Mouse (Mus musculus): ENCODE measurements around the gene Hdgfl2. TPM values are rescaled to one million over a fixed set of nuclear protein-coding genes. Genes with fewer than 3 reads are reported as not detected.

The Hdgfl2 gene
- polyA plus RNA-seq, 1 experiment from 2014 or later, result 77.2 TPM

DNA sequence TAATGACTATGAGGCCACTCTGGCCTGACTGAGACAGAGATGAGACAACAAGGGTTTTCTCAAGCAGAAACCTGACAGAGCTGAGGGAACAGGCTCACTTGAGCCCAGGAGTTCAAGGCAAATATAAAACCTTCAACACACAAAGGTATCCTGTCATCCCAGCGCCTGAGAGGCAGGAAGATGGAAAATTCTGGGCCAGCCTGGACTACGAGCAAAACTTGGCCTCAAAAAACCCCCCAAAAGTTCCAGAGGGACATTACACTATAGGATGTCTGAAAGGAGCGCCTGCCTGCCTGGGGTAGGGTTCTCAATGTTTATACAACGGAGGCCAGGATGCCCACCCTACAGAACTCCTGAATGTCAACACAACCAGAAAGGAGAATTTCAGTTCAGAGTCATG lies 44.2 kb upstream of the Hdgfl2 start:
- Histone ChIP-seq H3K36me3 (ENCODE audit: control insufficient read depth, insufficient read depth, low read length) (peaks cover 2% of the 10 kb centered on the region; the same call in 1 of the 2 replicates), H3K4me3 (ENCODE audit: low read depth, low read length) (peak overlapping the region; percentile 90), H3K9me3 (replicated peaks; ENCODE audit: control insufficient read depth, low read length) (no peaks in the 10 kb centered on the region), H3K27me3 (ENCODE audit: control insufficient read depth, insufficient read depth, low read length) (no peaks in the 10 kb centered on the region), H3K4me1 (ENCODE audit: control insufficient read depth, insufficient read depth, low read length) (peaks cover 24% of the 10 kb centered on the region), H3K4me2 (peak overlapping the region; percentile 82), H3K9ac (ENCODE audit: low read depth, low read length) (peak overlapping the region; percentile 95), H3K27ac (ENCODE audit: low read depth, low read length) (no peak overlapping the region)
- 67% methylated on average over 4 of the region's 4 CpGs for WGBS (ENCODE audit: insufficient replicate concordance)
- ATAC-seq (replicated peaks; ENCODE audit: insufficient number of reproducible peaks, low FRiP score, low TSS enrichment), result no peak

DNA sequence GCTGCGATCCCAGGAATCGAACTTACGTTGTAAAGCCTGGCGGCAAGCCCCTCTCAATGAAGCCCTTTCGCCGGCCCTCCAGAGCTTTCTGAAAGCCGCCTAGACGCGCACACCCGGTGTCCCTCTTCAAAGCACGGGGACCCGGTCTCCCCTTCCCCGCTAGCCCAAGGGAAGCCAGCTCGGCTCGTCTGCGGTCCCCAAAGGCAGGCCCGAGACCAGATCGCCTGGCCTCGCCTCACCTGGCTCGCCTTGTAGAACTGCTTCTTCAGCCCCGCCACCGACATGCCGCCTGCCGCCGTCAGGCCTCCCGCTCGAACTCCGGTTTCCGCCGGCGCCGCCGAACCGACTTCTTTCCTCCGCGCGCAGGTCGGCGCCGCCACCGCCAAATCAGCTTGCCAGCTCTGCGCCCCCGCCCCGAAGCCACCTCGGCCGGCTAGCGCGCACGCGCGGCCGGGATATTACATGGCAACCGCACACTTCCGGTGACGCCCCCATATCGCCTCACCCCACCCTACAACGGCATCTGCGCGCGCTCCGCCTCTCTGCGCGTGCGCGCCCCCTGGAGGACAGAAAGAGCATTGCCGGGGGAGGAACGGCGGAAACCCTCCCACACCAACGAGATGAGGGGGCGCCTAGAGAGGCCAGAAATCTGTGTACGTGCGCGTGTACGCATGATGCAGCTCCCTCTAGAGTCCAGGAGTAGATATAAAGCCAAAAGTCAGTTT lies 43.1 kb upstream of the Hdgfl2 start, which contains the start of gene Sh3gl1:
Sh3gl1 (minus strand) TSS at position 460 of the 725 bp plus-strand sequence.
- Histone ChIP-seq H3K4me1 (ENCODE audit: control insufficient read depth, insufficient read depth, low read length) (peaks cover 15% of the 10 kb centered on the region), H3K9me3 (replicated peaks; ENCODE audit: control insufficient read depth, low read length) (no peaks in the 10 kb centered on the region), H3K36me3 (ENCODE audit: control insufficient read depth, insufficient read depth, low read length) (peaks cover 2% of the 10 kb centered on the region; the same call in 1 of the 2 replicates), H3K4me2 (peak within 1 kb of the TSS; percentile 82), H3K27me3 (ENCODE audit: control insufficient read depth, insufficient read depth, low read length) (no peaks in the 10 kb centered on the region), H3K27ac (ENCODE audit: low read depth, low read length) (peak within 1 kb of the TSS; percentile 92), H3K4me3 (ENCODE audit: low read depth, low read length) (peak within 1 kb of the TSS; percentile 90), H3K9ac (ENCODE audit: low read depth, low read length) (peak within 1 kb of the TSS; percentile 95)
- peak; percentile 88 for ATAC-seq (replicated peaks; ENCODE audit: insufficient number of reproducible peaks, low FRiP score, low TSS enrichment)
- WGBS (ENCODE audit: insufficient replicate concordance), result under 1% methylated on average over 74 of the region's 74 CpGs

- Histone ChIP-seq H3K27ac (ENCODE audit: low read depth, low read length) (no peak overlapping the region), H3K4me2 (peak overlapping the region; percentile 82), H3K9ac (ENCODE audit: low read depth, low read length) (peak overlapping the region; percentile 50), H3K36me3 (ENCODE audit: control insufficient read depth, insufficient read depth, low read length) (peaks cover 2% of the 10 kb centered on the region; the same call in 1 of the 2 replicates), H3K27me3 (ENCODE audit: control insufficient read depth, insufficient read depth, low read length) (no peaks in the 10 kb centered on the region), H3K4me1 (ENCODE audit: control insufficient read depth, insufficient read depth, low read length) (peaks cover 14% of the 10 kb centered on the region), H3K4me3 (ENCODE audit: low read depth, low read length) (peak overlapping the region; percentile 90), H3K9me3 (replicated peaks; ENCODE audit: control insufficient read depth, low read length) (no peaks in the 10 kb centered on the region)
- no peak for ATAC-seq (replicated peaks; ENCODE audit: insufficient number of reproducible peaks, low FRiP score, low TSS enrichment)
- 36% methylated on average over 13 of the region's 13 CpGs for WGBS (ENCODE audit: insufficient replicate concordance)
Measured at GRCm38 (mm10) chr17:56036901-56037287, 42.5 kb upstream of the Hdgfl2 start.

DNA sequence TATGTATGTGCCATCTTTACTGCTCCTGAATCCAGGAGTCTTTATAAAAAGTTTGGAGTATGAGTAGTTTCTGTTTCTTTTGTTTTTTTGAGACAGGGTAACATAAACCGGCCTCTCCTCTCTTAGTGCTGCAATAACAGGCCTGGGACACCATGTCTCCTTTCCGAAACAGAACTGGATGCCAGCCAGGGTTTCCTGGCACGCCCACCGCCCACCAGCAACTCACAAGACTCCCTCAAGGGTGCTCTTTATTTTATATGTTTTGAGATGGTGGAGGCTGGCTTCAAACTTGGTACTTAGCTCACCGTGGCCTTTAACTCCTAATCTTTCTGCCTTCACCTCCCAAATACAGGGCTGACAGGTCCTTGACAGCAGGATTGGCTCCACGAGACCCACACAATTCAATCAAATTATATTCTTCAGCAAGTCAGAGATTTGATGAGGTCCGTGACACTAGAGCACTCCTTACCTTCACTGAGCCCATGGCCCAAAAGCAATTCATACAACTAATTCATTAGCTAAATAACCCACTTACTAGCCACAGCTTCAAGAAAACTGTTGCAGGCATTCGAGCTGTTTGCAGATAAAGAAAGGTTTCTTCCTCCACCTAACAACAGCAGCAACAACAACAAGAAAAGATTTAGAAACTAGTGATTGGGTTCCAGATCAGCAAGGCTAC lies 40.7 kb upstream of the Hdgfl2 start:
- ATAC-seq (replicated peaks; ENCODE audit: insufficient number of reproducible peaks, low FRiP score, low TSS enrichment), result no peak
- Histone ChIP-seq H3K4me2 (no peak overlapping the region), H3K27me3 (ENCODE audit: control insufficient read depth, insufficient read depth, low read length) (no peaks in the 10 kb centered on the region), H3K9me3 (replicated peaks; ENCODE audit: control insufficient read depth, low read length) (no peaks in the 10 kb centered on the region), H3K27ac (ENCODE audit: low read depth, low read length) (no peak overlapping the region), H3K4me3 (ENCODE audit: low read depth, low read length) (no peak overlapping the region), H3K9ac (ENCODE audit: low read depth, low read length) (no peak overlapping the region), H3K4me1 (ENCODE audit: control insufficient read depth, insufficient read depth, low read length) (peaks cover 11% of the 10 kb centered on the region), H3K36me3 (ENCODE audit: control insufficient read depth, insufficient read depth, low read length) (no peaks in the 10 kb centered on the region)
- WGBS (ENCODE audit: insufficient replicate concordance), result 84% methylated on average over 8 of the region's 8 CpGs

DNA sequence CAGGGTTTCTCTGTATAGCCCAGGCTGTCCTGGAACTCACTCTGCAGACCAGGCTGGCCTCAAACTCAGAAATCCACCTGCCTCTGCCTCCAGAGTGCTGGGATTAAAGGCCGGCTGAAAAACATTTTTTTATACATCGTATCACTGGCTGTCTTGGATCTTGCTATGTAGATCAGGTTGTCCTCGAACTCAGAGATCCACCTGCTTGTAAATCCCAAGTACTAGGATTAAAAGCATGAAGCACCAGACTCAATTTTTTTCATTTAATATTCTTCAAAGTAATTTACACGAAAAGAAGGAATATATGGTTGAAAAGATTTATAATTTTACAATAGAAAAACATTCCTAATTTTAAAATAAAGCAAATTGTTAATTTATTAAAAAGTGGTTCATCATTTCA lies 40.1 kb upstream of the Hdgfl2 start:
- ATAC-seq (replicated peaks; ENCODE audit: insufficient number of reproducible peaks, low FRiP score, low TSS enrichment), result no peak
- Histone ChIP-seq H3K4me2 (peak overlapping the region; percentile 80), H3K4me3 (ENCODE audit: low read depth, low read length) (peak overlapping the region; percentile 72; the same call in 1 of the 2 replicates), H3K9ac (ENCODE audit: low read depth, low read length) (no peak overlapping the region), H3K4me1 (ENCODE audit: control insufficient read depth, insufficient read depth, low read length) (peaks cover 11% of the 10 kb centered on the region), H3K27me3 (ENCODE audit: control insufficient read depth, insufficient read depth, low read length) (no peaks in the 10 kb centered on the region), H3K27ac (ENCODE audit: low read depth, low read length) (no peak overlapping the region), H3K9me3 (replicated peaks; ENCODE audit: control insufficient read depth, low read length) (no peaks in the 10 kb centered on the region), H3K36me3 (ENCODE audit: control insufficient read depth, insufficient read depth, low read length) (0 out of 2 replicates have a peak, but pooled peaks cover 3% of the 10 kb centered on the region)
- 75% methylated on average over 4 of the region's 4 CpGs for WGBS (ENCODE audit: insufficient replicate concordance)

GRCm38 (mm10) chr17:56040030-56040856 lies 39.2 kb upstream of the Hdgfl2 start, which contains the start of gene Chaf1a:
Gene Chaf1a, plus strand, starts transcription at chr17:56040439.
- H3K9ac ChIP-seq (ENCODE audit: low read depth, low read length), result peak within 1 kb of the TSS; percentile 89
- H3K9me3 ChIP-seq (replicated peaks; ENCODE audit: control insufficient read depth, low read length), result no peaks in the 10 kb centered on the region
- peak within 1 kb of the TSS; percentile 90 for H3K27ac ChIP-seq (ENCODE audit: low read depth, low read length)
- H3K4me1 ChIP-seq (ENCODE audit: control insufficient read depth, insufficient read depth, low read length), result peaks cover 2% of the 10 kb centered on the region; the same call in 1 of the 2 replicates
- H3K36me3 ChIP-seq (ENCODE audit: control insufficient read depth, insufficient read depth, low read length), result 0 out of 2 replicates have a peak, but pooled peaks cover 3% of the 10 kb centered on the region
- whole genome bisulfite sequencing (ENCODE audit: insufficient replicate concordance), result under 1% methylated on average over 68 of the region's 68 CpGs
- peak; percentile 79 for ATAC-seq (replicated peaks; ENCODE audit: insufficient number of reproducible peaks, low FRiP score, low TSS enrichment)
- H3K4me2 ChIP-seq, result peak within 1 kb of the TSS; percentile 80
- no peaks in the 10 kb centered on the region for H3K27me3 ChIP-seq (ENCODE audit: control insufficient read depth, insufficient read depth, low read length)
- H3K4me3 ChIP-seq (ENCODE audit: low read depth, low read length), result peak within 1 kb of the TSS; percentile 72

DNA sequence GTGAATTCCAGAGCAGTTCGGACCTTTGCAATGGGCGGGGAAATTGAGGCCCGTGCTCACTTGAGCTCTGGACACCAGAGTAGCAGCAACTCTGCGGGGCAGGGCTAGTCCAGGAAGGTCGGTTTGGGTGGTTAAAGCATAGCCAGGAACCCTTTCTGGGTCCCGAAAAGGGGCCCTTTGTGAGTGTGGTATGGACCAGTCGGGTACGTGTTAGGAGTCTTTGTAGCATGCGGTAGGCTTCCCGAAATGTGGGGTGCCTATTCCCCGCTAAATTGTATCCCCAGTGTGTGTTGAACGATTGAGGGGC lies 38.6 kb upstream of the Hdgfl2 start:
- no peak for ATAC-seq (replicated peaks; ENCODE audit: insufficient number of reproducible peaks, low FRiP score, low TSS enrichment)

DNA sequence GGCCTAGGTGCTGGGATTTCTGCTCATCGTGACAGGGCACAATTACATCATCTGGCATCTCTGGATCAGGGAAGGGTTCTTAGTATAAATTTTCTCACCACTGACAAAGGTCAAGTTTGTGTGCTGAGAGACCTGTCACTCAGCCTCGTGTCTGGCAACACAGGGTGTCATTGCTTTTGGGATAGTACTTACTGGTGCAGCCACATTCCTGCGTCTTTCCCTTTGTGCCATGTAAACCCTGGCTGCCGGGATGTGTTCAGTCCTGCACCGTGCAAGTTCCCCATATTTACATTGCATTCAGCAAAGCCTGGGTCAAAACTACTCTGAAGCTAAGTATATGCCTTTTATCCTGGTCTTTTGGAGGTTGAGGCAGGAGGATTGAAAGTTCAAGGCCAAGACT lies 28.1 kb upstream of the Hdgfl2 start:
- H3K9ac ChIP-seq (ENCODE audit: low read depth, low read length), result no peak overlapping the region
- no peak overlapping the region for H3K27ac ChIP-seq (ENCODE audit: low read depth, low read length)
- no peak overlapping the region for H3K4me3 ChIP-seq (ENCODE audit: low read depth, low read length)
- peaks cover 29% of the 10 kb centered on the region for H3K36me3 ChIP-seq (ENCODE audit: control insufficient read depth, insufficient read depth, low read length)
- no peaks in the 10 kb centered on the region for H3K27me3 ChIP-seq (ENCODE audit: control insufficient read depth, insufficient read depth, low read length)
- no peaks in the 10 kb centered on the region for H3K4me1 ChIP-seq (ENCODE audit: control insufficient read depth, insufficient read depth, low read length)
- no peak overlapping the region for H3K4me2 ChIP-seq
- no peak for ATAC-seq (replicated peaks; ENCODE audit: insufficient number of reproducible peaks, low FRiP score, low TSS enrichment)
- no peaks in the 10 kb centered on the region for H3K9me3 ChIP-seq (replicated peaks; ENCODE audit: control insufficient read depth, low read length)
- 87% methylated on average over 5 of the region's 5 CpGs for WGBS (ENCODE audit: insufficient replicate concordance)

More for the DNA sequence above, 38.6 kb upstream of the Hdgfl2 start:
- Histone ChIP-seq H3K9ac (ENCODE audit: low read depth, low read length) (peak overlapping the region; percentile 89), H3K36me3 (ENCODE audit: control insufficient read depth, insufficient read depth, low read length) (0 out of 2 replicates have a peak, but pooled peaks cover 3% of the 10 kb centered on the region), H3K4me1 (ENCODE audit: control insufficient read depth, insufficient read depth, low read length) (no peaks in the 10 kb centered on the region; the same call in 1 of the 2 replicates), H3K27ac (ENCODE audit: low read depth, low read length) (peak overlapping the region; percentile 90; the same call in 1 of the 2 replicates), H3K27me3 (ENCODE audit: control insufficient read depth, insufficient read depth, low read length) (no peaks in the 10 kb centered on the region), H3K4me3 (ENCODE audit: low read depth, low read length) (peak overlapping the region; percentile 72), H3K4me2 (peak overlapping the region; percentile 80), H3K9me3 (replicated peaks; ENCODE audit: control insufficient read depth, low read length) (no peaks in the 10 kb centered on the region)
- WGBS (ENCODE audit: insufficient replicate concordance), result 2% methylated on average over 12 of the region's 12 CpGs
